Mouse (Mus musculus) ES-Bruce4 (cell line): ENCODE measurements around the gene Sox6. TPM values are rescaled to one million over a fixed set of nuclear protein-coding genes. Genes with fewer than 3 reads are reported as not detected.

ENCODE experiments used
- H3K27ac ChIP-seq: 2 replicates; pipeline ENCODE4 v1.5.1; 2012; ENCODE audit warnings: low read length, inconsistent platforms; ENCODE audit not compliant: insufficient read depth
- H3K27me3 ChIP-seq: 2 replicates; pipeline ENCODE4 v1.6.1; 2012; ENCODE audit warnings: mild to moderate bottlenecking, low read length, inconsistent platforms; ENCODE audit not compliant: control insufficient read depth, poor library complexity, insufficient read depth, severe bottlenecking
- H3K36me3 ChIP-seq: 2 replicates; pipeline ENCODE4 v1.6.1; 2012; ENCODE audit warnings: inconsistent platforms, mild to moderate bottlenecking, low read length, moderate library complexity; ENCODE audit not compliant: control insufficient read depth, poor library complexity, insufficient read depth, severe bottlenecking
- H3K4me1 ChIP-seq: one replicate; pipeline ENCODE4 v1.8.1; 2011; ENCODE audit warnings: low read length; ENCODE audit not compliant: control insufficient read depth, insufficient read depth
- H3K4me3 ChIP-seq: 2 replicates; pipeline ENCODE4 v1.5.1; 2011; ENCODE audit warnings: low read depth, mild to moderate bottlenecking, low read length
- H3K9ac ChIP-seq: 2 replicates; pipeline ENCODE4 v1.6.1; 2012; ENCODE audit warnings: low read depth, mild to moderate bottlenecking, inconsistent platforms; ENCODE audit not compliant: poor library complexity, severe bottlenecking
- H3K9me3 ChIP-seq: replicated peaks from 2 replicates; pipeline ENCODE4 v1.6.1; 2012; ENCODE audit warnings: mild to moderate bottlenecking, low read length, inconsistent platforms; ENCODE audit not compliant: control insufficient read depth, poor library complexity, insufficient read depth, severe bottlenecking
- CTCF ChIP-seq: IDR thresholded peaks from one replicate; pipeline ENCODE4 v1.8.1; 2011; ENCODE audit warnings: low read depth, low read length
- EP300 ChIP-seq: IDR thresholded peaks from 2 replicates; pipeline ENCODE4 v1.6.1; 2011; ENCODE audit warnings: low read depth, low read length; ENCODE audit not compliant: insufficient read depth
- POLR2A ChIP-seq: IDR thresholded peaks from one replicate; pipeline ENCODE4 v1.8.1; 2011; ENCODE audit warnings: low read length; ENCODE audit not compliant: insufficient read depth
- polyA plus RNA-seq: library from polyadenylated mRNA; stranded (reverse); fragments of >200 nt; gene quantifications from 2 replicates; pipeline ENCODE4 v1.2.4, GENCODE M21; 2011; ENCODE audit warnings: low read depth; ENCODE audit not compliant: missing spikeins, insufficient read depth, insufficient read length

Gene Sox6
- polyA plus RNA-seq, 1 experiment = 0.88 TPM

DNA sequence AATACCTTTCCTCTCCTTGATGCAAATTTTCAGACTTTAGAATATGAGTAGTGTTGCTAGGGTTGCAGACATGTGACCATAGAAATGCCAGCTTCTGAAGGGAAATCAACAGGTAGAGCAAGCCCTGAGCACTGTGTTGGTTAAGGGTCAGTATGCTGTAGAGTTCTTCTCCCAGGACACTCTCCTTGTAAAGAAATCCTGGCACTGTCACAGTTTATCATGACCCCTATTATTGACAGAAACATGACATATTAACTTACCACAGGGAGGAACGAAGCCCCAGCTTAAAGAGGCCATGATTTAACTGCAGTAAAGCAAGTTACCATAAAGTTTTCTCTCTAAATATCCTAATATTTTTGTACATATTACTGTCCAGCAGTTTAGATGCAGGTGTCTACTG is 462.2 kb downstream of the Sox6 start:
- Histone ChIP-seq H3K4me3 (no peak overlapping the region), H3K4me1 (no peaks in the 10 kb centered on the region), H3K9ac (no peak overlapping the region), H3K9me3 (no peaks in the 10 kb centered on the region), H3K36me3 (no peaks in the 10 kb centered on the region), H3K27me3 (no peaks in the 10 kb centered on the region), H3K27ac (no peak overlapping the region)
- TF ChIP-seq POLR2A (no peak), EP300 (no peak), CTCF (no peak)

DNA sequence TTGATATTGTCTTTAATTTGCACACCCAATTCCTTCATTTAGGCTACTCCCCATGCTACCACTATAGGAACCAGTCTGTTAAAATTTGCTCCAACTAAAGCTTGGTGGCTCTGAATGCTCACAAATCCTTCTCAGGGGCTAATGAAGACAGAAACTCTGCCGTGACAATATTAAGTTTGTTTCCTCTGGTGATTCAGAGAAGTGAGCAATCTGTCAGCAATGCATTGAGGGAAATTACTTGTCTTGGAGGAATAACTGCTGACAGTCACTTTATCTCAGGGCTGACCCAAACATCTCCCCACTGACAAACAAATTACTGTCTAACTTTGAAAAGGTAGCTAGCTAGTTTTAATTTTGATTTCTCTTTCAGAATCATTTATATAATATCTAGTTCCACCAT is 463.8 kb downstream of the Sox6 start:
- Histone ChIP-seq H3K4me1 (no peaks in the 10 kb centered on the region), H3K9me3 (no peaks in the 10 kb centered on the region), H3K4me3 (no peak overlapping the region), H3K9ac (no peak overlapping the region), H3K36me3 (no peaks in the 10 kb centered on the region), H3K27me3 (no peaks in the 10 kb centered on the region), H3K27ac (no peak overlapping the region)
- TF ChIP-seq EP300 (no peak), POLR2A (no peak), CTCF (no peak)

DNA sequence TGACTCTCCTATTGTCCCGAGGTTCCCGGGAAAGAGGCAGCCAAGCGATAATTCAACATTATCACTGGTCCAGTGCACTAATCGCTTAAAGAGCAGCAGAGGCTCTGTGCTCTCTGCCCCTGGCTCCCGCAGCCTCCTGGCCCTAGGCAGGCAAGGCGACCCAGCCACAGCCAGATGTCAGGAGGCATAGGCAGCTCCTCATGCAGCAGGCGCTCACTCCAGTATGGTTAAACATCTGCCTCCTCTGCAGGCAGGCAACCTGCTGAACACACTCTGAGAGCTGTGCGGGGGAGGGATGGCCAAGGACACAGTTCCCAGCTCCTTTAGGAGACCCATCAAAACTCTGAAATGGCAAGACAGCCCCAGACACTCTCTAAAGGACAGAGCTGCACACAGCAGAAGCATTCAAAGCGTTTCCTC is 469.8 kb downstream of the Sox6 start:
- H3K9ac ChIP-seq = no peak overlapping the region
- no peak overlapping the region for H3K27ac ChIP-seq

DNA sequence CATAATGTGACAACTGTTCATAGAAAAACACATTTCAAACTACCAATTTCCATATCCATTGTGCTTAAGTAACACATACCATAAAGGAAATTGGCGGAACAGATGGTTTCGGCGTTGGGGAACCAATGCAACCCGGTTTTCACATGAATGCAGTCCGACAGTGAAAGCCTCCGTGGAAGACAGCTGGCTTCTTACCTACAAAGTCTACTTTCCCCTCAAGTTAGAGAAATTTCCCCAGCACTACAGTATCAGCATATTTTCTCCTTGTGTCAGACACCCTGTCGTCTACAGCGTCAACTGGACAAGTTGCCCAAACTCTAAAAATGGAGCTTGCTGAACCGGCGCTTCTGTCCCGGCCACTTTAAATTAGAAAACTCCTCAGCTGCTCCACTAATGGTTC is 470.3 kb downstream of the Sox6 start:
- no peak for TF ChIP-seq CTCF
- Histone ChIP-seq H3K4me1 (no peaks in the 10 kb centered on the region), H3K27me3 (no peaks in the 10 kb centered on the region), H3K9ac (no peak overlapping the region), H3K9me3 (no peaks in the 10 kb centered on the region), H3K27ac (no peak overlapping the region), H3K36me3 (no peaks in the 10 kb centered on the region), H3K4me3 (no peak overlapping the region)

More for the DNA sequence above, 469.8 kb downstream of the Sox6 start:
- Histone ChIP-seq H3K4me1 (no peaks in the 10 kb centered on the region), H3K36me3 (no peaks in the 10 kb centered on the region), H3K4me3 (no peak overlapping the region), H3K9me3 (no peaks in the 10 kb centered on the region), H3K27me3 (no peaks in the 10 kb centered on the region)
- no peak for TF ChIP-seq CTCF
- no peak for TF ChIP-seq EP300
- no peak for TF ChIP-seq POLR2A

DNA sequence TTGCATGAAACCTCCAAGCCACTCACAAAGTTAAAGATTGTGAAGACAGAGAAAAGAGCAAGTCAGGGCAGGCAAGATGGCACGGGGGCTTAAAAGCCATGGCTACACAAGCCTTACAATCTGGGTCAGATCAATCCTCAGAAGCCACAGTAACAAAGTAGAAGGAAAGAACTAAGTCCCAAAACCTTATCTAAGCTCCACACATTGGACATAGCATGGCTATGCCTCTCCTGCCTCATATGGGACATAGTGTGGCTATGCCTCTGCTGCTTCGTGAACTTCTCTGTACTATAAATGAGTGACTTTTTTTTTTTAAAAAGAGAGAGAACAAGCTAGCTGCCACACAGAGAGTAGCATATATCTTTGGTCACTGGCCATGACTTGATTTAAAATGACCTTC is 471.8 kb downstream of the Sox6 start:
- no peaks in the 10 kb centered on the region for H3K36me3 ChIP-seq
- TF ChIP-seq POLR2A = no peak
- TF ChIP-seq CTCF = no peak
- no peak for TF ChIP-seq EP300
- H3K9ac ChIP-seq = no peak overlapping the region
- no peaks in the 10 kb centered on the region for H3K4me1 ChIP-seq
- no peak overlapping the region for H3K27ac ChIP-seq
- H3K9me3 ChIP-seq = no peaks in the 10 kb centered on the region
- no peak overlapping the region for H3K4me3 ChIP-seq
- H3K27me3 ChIP-seq = no peaks in the 10 kb centered on the region

DNA sequence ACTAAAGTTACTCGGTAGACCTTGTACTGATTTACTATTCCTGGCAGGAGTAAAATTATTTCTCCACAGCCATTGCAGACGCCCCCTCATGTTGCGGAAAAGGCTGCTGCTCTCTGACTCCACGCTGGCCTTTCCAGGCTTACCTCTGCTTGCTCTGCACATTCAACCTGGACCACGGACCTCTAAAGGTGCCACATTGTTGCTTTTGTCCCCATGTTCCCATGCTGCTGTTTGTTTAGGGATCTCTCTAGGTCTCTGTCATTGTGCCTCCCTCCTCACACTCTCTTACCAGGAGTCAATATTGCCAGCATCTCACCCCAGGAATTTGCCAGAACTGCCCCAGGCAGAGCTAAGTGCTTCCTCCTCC is 473.6 kb downstream of the Sox6 start:
- TF ChIP-seq CTCF (no peak), POLR2A (no peak), EP300 (no peak)
- no peak overlapping the region for H3K4me3 ChIP-seq
- H3K27me3 ChIP-seq = no peaks in the 10 kb centered on the region
- H3K4me1 ChIP-seq = no peaks in the 10 kb centered on the region
- no peaks in the 10 kb centered on the region for H3K36me3 ChIP-seq
- no peak overlapping the region for H3K27ac ChIP-seq
- no peak overlapping the region for H3K9ac ChIP-seq
- no peaks in the 10 kb centered on the region for H3K9me3 ChIP-seq
